Mouse (Mus musculus) stomach, embryonic 14.5 days (tissue): ENCODE measurements around the gene Rbfox3. TPM values are rescaled to one million over a fixed set of nuclear protein-coding genes. Genes with fewer than 3 reads are reported as not detected.

Experiments used
- ATAC-seq: fragments of 200-750 bp; cut with Nextera tagmentation; 2 replicates; pipeline ENCODE4 v1.8.0; 2017; ENCODE audit warnings: low read depth, moderate TSS enrichment; ENCODE audit not compliant: insufficient number of reproducible peaks, insufficient read depth, low FRiP score
- H3K27ac ChIP-seq: fragments of 300-500 bp; sonication (generic); 2 replicates; pipeline ENCODE4 v1.5.1; 2014; ENCODE audit warnings: mild to moderate bottlenecking, low read length, moderate library complexity, mixed read lengths
- H3K27me3 ChIP-seq: fragments of 300-500 bp; sonication (generic); 2 replicates; pipeline ENCODE4 v1.6.1; 2014; ENCODE audit warnings: low read length, control low read depth, mixed read lengths; ENCODE audit not compliant: control insufficient read depth, insufficient read depth
- H3K36me3 ChIP-seq: fragments of 300-500 bp; sonication (generic); 2 replicates; pipeline ENCODE4 v1.6.1; 2014; ENCODE audit warnings: mild to moderate bottlenecking, control low read depth, low read length, moderate library complexity, mixed read lengths; ENCODE audit not compliant: control insufficient read depth, insufficient read depth
- H3K4me1 ChIP-seq: fragments of 300-500 bp; sonication (generic); 2 replicates; pipeline ENCODE4 v1.6.1; 2014; ENCODE audit warnings: low read length, control low read depth, mixed read lengths; ENCODE audit not compliant: control insufficient read depth, insufficient read depth
- H3K4me2 ChIP-seq: fragments of 300-500 bp; sonication (generic); replicated peaks from 2 replicates; pipeline ENCODE4 v1.6.1; 2014; ENCODE audit warnings: low read depth, low read length, control low read depth
- H3K4me3 ChIP-seq: fragments of 300-500 bp; sonication (generic); 2 replicates; pipeline ENCODE4 v1.5.1; 2014; ENCODE audit warnings: low read depth, low read length, control low read depth
- H3K9ac ChIP-seq: fragments of 300-500 bp; sonication (generic); replicated peaks from 2 replicates; pipeline ENCODE4 v1.6.1; 2014; ENCODE audit warnings: low read depth, mild to moderate bottlenecking, control low read depth, low read length, moderate library complexity, mixed read lengths
- H3K9me3 ChIP-seq: fragments of 300-500 bp; sonication (generic); 2 replicates; pipeline ENCODE4 v1.6.1; 2016; ENCODE audit warnings: low read depth, low read length, control low read depth; ENCODE audit not compliant: control insufficient read depth
- WGBS: fragments of 180-500 bp; shearing (Covaris S2); extraction: QIAGEN DNeasy Blood & Tissue Kit; methylation state at CpG from one replicate; pipeline ENCODE4 v1.1.7; 2014; 5-methylcytosine and 5-hydroxymethylcytosine counted together
- polyA plus RNA-seq: library from polyadenylated mRNA; unstranded; fragments of >200 nt; fragmentation: Nextera tagmentation; extraction: Ambion mirVana; gene quantifications from 2 replicates; pipeline ENCODE4 v1.2.1, GENCODE M21; 2014

Gene Rbfox3
- polyA plus RNA-seq, 1 experiment from 2014 or later: 1.2 TPM

DNA sequence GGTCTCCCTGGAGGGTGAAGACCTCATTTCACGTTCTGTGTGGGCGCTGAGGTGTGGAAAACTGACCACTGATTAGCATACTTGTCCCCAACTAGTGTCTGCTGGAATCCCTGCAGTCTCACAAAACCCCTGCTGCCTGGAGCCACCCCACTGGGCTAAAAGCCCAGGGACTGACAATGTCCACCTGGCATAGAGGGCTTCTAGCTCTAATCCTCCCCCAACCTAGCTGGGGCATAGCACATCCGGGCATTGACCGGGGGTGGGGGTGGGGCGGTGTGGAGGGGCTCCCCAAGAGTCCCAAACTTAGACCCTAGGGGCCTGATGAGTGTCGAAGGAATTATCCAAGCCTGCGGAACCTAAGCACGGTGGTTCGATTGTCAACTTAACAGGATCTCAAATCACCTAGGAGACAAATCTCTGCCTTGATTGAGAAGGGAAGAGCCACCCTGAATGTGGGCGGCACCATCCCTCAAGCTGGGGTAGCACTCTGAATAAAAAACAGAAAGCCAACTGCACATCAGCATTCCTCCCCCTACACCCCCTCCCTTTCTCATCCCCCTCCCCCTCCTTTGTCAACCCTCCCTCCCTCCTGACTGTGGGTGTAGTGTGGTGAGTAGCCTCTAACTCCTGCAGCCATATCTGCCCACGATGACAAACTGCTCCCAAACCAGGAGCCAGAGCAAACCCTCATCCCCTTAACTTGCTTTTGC lies 29.5 kb downstream of the Rbfox3 start:
- WGBS: 31% methylated on average over 11 of the region's 11 CpGs
- H3K4me3 ChIP-seq: no peak overlapping the region
- no peaks in the 10 kb centered on the region for H3K36me3 ChIP-seq
- no peaks in the 10 kb centered on the region for H3K27me3 ChIP-seq
- H3K4me1 ChIP-seq: no peaks in the 10 kb centered on the region
- H3K27ac ChIP-seq: no peak overlapping the region
- ATAC-seq: no peak
- no peaks in the 10 kb centered on the region for H3K9me3 ChIP-seq
- H3K9ac ChIP-seq: no peak overlapping the region
- H3K4me2 ChIP-seq: no peak overlapping the region

DNA sequence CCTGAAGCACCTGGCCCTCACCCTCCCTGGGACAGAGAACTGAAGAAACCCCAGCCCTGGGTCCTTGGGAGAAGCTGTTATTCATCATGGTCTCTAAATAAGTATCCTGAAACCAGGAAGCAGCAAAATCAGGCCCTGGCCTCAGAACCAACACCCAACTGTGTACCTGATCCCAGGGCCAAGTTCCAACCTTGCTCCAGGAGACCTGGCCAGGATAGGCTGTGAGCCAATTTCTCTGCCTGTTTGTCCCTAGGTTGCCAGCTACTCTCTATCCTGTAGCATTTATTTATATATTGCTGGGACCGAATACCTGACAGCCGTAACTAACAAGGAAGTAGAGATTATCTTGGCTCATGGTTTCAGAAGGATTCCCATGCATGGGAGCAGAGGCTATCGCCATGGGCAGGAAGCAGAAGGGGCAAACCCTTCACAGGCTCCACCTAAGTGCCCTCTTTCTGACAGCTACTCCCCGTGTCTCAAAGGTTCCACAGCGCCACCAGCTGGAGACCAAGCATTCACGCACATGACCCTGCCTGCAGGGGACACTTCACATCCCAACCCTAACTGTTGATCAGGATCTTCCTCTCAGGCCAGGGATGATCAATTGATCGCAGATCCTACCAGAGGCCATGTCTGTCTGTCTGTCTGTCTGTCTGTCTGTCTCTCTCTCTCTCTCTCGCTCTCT lies 31.8 kb downstream of the Rbfox3 start:
- whole genome bisulfite sequencing: 86% methylated on average over 8 of the region's 8 CpGs
- H3K27ac ChIP-seq: no peak overlapping the region
- no peaks in the 10 kb centered on the region for H3K9me3 ChIP-seq
- H3K4me3 ChIP-seq: no peak overlapping the region
- H3K27me3 ChIP-seq: no peaks in the 10 kb centered on the region
- H3K36me3 ChIP-seq: no peaks in the 10 kb centered on the region
- H3K4me2 ChIP-seq: no peak overlapping the region
- no peak overlapping the region for H3K9ac ChIP-seq
- no peaks in the 10 kb centered on the region for H3K4me1 ChIP-seq
- no peak for ATAC-seq

DNA sequence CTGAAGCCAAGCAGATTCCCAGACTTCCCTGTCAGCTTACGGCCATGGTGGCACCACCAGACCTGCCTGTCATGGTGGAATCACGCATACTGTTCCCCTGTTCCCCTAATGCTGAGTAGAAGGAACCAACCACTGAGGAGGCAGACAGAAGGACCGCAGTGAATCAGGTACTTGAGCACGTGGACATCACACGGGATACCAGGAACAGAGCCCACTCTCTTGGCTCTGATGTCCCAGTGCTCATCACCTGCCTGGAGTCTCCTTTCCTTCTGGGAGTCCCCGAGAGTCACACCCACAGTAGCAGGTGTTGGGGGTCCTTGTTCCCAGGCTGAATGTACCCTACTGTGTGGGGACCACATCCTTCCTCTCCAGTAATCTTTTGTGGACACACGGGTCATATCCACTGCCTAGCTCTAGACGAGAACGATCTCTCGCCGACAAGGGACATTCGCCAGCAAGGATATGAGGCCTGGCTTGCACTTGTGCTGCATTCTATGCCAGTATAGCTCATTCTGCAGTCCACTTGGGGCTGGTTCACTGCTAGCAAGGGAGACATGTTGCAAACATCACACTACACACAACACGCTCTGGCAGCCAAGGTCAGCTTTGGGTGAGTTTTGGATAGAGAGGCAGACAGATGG lies 32.7 kb downstream of the Rbfox3 start:
- H3K9ac ChIP-seq: no peak overlapping the region
- H3K36me3 ChIP-seq: no peaks in the 10 kb centered on the region
- no peaks in the 10 kb centered on the region for H3K4me1 ChIP-seq
- H3K4me3 ChIP-seq: no peak overlapping the region
- H3K4me2 ChIP-seq: no peak overlapping the region
- no peaks in the 10 kb centered on the region for H3K27me3 ChIP-seq
- WGBS: 88% methylated on average over 13 of the region's 13 CpGs
- H3K27ac ChIP-seq: no peak overlapping the region
- no peaks in the 10 kb centered on the region for H3K9me3 ChIP-seq
- ATAC-seq: no peak

DNA sequence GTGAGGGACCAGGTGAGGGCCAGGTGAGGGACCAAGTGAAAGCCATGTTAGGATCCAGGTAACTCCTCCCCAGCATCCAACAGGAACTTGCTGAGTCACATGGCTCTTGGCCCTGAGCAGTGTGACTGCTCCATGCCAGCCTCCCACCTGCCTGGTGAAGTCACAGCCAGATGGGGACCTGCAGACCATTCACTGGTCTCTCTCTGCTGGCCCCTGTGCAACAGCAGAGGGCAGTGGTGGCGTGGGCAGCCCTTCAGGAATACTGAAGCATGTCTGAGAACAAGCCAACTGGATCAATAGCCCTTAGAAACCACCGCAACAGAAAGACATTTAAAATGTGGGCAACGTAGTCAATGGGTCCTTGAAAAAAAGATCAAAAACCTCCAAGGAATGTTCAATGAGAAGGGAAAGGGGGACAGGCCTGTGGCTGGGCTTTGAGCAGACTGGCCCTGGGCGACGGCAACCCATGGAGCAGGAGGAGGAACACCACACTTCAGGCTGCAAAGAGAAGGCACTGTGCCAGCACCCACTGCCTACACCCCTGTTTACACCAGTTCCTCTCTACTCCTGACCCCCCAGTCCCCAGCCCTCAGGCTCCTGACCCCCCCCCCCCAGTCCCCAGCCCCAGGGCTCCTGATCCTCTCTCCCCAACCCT lies 36.0 kb downstream of the Rbfox3 start:
- H3K27ac ChIP-seq: no peak overlapping the region
- no peaks in the 10 kb centered on the region for H3K4me1 ChIP-seq
- no peak for ATAC-seq
- no peak overlapping the region for H3K4me2 ChIP-seq
- H3K9me3 ChIP-seq: no peaks in the 10 kb centered on the region
- no peak overlapping the region for H3K4me3 ChIP-seq
- 58% methylated on average over 5 of the region's 5 CpGs for WGBS
- H3K36me3 ChIP-seq: no peaks in the 10 kb centered on the region
- no peak overlapping the region for H3K9ac ChIP-seq
- no peaks in the 10 kb centered on the region for H3K27me3 ChIP-seq

DNA sequence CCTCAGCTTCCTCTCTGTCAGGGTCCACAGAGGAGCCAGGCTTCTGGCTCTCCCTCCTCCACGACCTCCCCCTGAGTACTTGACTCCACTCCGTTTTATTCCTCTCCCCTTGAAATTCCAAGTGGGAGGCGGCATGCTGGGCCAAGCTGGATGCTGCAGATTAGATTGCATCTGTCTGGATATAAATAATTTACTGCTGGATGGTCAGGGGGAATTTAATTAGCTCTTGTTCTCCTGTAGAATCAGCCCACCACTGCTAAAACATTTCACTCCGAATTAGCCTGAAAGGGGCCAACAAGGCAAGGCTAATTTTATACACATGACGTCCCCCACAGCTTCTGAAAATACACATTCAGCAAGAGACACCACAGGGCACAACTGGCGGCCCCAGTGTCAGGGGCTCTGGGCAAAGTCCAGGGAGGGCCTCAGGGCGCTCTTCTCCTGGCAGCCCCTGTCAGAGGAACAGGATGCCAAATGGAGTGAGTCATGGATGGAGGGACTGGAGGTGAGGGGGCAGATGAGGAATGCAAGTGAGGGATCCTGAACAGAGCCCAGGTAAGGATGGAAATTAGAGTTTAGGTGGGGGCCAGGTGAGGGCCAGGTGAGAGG lies 36.8 kb downstream of the Rbfox3 start:
- H3K27ac ChIP-seq: no peak overlapping the region
- H3K4me2 ChIP-seq: no peak overlapping the region
- H3K4me1 ChIP-seq: no peaks in the 10 kb centered on the region
- no peak for ATAC-seq
- H3K9ac ChIP-seq: no peak overlapping the region
- no peaks in the 10 kb centered on the region for H3K9me3 ChIP-seq
- no peaks in the 10 kb centered on the region for H3K36me3 ChIP-seq
- H3K4me3 ChIP-seq: no peak overlapping the region
- WGBS: 41% methylated on average over 7 of the region's 7 CpGs
- H3K27me3 ChIP-seq: no peaks in the 10 kb centered on the region

DNA sequence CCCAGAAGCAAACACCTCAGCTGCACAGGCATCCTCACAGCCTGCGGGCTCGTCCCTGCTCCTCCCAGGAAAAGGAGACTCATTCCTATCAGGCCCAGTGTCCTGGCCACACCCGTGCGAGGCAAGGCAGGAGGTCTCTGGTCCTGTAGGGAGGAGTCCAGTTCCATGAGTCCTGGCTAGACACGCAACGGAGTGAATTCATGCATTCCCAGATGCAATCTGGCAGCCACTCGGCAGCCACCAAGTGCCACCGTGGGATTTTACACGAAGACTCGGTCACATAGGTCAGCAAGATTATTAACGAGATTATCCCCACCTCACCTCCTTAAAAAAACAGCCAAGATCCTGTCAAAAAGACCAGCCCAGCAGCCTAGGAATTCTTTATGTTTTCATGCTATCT lies 37.4 kb downstream of the Rbfox3 start:
- Histone ChIP-seq H3K27me3 (no peaks in the 10 kb centered on the region), H3K4me2 (no peak overlapping the region), H3K4me3 (no peak overlapping the region), H3K9ac (no peak overlapping the region), H3K36me3 (no peaks in the 10 kb centered on the region), H3K9me3 (no peaks in the 10 kb centered on the region), H3K27ac (no peak overlapping the region), H3K4me1 (no peaks in the 10 kb centered on the region)
- 67% methylated on average over 11 of the region's 11 CpGs for WGBS
- no peak for ATAC-seq

DNA sequence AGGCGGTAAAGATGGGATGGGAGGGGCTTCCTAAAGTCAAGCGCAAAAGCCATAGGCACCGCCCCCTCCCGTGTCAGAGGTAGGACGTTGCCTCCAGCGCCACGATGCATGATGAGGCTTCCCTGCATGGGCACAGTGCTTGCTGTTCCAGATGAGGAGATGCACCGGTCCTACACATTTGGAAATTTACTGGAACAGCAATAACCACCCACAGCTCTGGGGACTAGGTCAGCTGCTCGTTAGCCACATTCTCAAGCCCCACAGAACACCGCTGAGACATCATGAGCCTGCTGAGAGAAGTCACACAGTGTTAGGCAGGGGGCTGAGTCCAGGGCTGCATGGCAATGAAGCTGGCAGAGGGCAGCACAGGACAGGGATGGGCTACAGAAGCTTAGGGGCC lies 39.9 kb downstream of the Rbfox3 start:
- no peaks in the 10 kb centered on the region for H3K36me3 ChIP-seq
- no peak overlapping the region for H3K27ac ChIP-seq
- no peak overlapping the region for H3K4me2 ChIP-seq
- H3K27me3 ChIP-seq: no peaks in the 10 kb centered on the region
- no peak for ATAC-seq
- 81% methylated on average over 10 of the region's 10 CpGs for WGBS
- H3K4me1 ChIP-seq: no peaks in the 10 kb centered on the region
- H3K9me3 ChIP-seq: no peaks in the 10 kb centered on the region
- no peak overlapping the region for H3K9ac ChIP-seq
- H3K4me3 ChIP-seq: no peak overlapping the region

DNA sequence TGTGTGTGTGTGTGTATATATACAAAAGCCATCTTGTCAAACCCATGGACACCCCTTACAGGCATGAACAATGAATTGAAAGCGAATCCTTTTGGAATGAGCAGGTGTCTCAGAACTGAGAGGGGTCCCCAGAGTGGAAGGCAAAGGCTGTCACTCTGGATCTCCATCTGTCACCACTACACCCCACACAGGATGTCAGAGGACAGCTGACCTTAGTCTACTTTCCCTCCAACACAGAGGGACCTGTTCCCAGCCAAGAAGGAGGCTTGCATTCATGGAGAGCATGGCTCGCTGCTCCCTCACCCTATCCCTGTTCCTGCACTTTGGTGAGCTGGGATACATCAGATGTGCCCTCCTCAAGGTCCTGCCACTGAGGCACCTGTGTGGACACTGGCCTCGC lies 48.0 kb downstream of the Rbfox3 start:
- no peak overlapping the region for H3K4me3 ChIP-seq
- no peak overlapping the region for H3K4me2 ChIP-seq
- ATAC-seq: no peak
- WGBS: 80% methylated on average over 3 of the region's 3 CpGs
- no peaks in the 10 kb centered on the region for H3K9me3 ChIP-seq
- no peaks in the 10 kb centered on the region for H3K36me3 ChIP-seq
- H3K4me1 ChIP-seq: no peaks in the 10 kb centered on the region
- no peaks in the 10 kb centered on the region for H3K27me3 ChIP-seq
- H3K9ac ChIP-seq: no peak overlapping the region
- no peak overlapping the region for H3K27ac ChIP-seq
